Mouse (Mus musculus) R1 (cell line): ENCODE data around the gene Tet1.

Source experiments
- DNase-seq: peaks from one replicate; pipeline ENCODE4 v3.0.0-alpha.2; 2018; ENCODE audit warnings: low read depth, low spot score

The Tet1 gene

DNA sequence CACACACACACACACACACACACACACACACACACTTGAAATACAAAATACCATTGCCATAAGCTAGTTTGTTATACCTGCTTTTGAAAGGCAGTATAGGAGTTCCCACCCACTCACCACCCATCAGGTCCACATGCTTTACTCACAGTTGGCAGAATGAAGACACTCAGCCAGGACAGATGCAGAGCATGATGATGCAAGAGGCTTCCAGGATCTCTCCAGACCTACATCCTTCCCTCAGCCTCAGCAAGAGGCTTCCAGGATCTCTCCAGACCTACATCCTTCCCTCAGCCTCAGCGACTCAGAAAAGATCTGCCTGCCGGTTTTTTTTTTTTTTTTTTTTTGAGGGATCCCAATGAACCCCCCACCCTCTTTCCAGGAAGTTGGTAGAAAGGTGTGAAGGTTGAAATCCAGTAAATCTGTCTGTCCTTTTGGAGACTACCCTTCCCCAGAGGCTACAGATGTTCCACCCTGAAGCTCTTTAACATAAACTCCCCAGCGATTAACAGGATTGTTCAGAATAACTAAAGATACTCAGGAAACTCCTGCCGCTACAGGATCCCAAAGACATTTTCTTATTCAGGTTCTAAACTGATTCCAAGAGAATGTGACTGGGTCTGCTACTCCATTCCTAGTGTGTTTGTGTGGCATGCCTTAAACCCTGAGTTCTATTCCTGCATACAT is 16.1 kb downstream of the Tet1 start:
- peak; percentile 99 for DNase-seq

GRCm38 (mm10) chr10:62891025-62891424 is 17.8 kb downstream of the Tet1 start:
- DNase-seq, result no peak

DNA sequence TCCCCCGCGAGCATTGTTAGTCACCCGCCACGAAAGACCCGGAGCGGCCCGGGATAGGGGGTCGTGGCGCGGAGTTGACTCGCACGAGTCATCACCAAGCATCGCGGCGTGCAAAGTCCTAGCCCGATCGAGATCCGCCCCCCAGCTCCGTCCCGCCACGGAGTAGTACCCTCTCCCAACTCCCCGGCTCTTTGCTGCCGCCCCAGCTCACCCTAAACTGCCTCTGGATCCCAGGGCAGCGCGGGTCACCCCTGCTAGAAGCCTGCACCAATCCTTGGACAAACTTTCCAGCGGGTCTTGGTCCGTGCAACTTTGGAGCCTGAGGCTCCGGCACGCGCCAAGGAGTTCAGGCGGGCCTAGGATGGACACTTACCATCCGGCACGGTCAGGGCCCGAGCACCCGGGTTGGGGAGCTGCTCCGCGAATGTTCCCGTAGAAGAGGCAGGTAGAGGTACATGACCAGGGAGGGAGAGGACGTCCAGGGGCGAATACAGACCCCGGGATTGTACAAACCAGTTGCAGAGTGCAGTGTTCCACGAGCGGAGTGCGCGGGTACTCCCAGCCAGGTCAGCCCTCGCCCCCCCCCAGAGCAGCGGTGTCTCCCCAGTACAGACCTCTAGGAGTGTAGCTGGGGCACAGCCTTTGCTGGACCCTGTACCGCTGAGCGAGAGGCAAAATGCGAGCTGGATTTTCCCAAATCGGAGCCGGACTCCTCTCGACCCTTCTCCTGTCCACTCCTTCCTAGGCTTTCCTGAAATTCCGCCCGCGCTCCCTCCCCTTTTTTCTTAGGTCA is 21.8 kb downstream of the Tet1 start:
- peak; percentile 87 for DNase-seq

GRCm38 (mm10) chr10:62885969-62886798 is 22.6 kb downstream of the Tet1 start:
- DNase-seq, result peak; percentile 83

DNA sequence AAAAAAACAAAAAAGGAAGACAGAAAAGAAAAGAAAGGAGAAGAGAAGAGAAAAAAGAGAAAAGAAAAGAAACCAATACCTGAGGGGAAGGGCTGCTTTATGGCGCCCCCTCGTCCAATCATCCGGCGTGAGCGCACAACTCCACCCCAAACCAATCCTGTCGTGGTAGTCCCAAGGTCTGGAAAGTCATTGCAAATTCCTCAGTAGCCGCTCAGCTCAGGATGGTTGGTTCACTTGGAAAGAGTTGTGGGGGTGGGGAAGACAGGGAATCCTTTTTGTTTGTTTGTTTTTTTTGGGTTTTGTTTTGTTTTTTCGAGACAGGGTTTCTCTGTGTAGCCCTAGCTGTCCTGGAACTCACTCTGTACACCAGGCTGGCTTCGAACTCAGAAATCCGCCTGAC is 23.3 kb downstream of the Tet1 start:
- peak; percentile 93 for DNase-seq

DNA sequence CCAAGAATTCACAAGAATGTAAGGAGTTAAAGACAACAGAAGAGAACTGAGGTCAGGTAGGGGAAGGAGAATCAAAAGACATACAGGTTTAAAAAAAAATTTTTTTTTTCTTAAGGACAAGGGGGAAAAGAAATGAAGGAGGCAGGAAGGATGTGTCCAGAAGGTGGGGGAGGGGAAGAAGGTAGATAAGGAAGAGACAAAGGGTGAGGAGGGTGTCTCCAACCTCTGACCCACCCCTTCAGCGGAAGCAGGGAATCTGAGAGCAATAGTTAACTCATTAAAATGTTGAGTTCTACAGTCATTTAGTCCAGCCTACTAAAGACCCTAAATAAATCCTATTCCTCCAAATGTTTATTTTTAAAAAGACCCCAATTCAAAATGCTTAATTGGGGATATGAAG is 24.3 kb downstream of the Tet1 start:
- peak; percentile 91 for DNase-seq

DNA sequence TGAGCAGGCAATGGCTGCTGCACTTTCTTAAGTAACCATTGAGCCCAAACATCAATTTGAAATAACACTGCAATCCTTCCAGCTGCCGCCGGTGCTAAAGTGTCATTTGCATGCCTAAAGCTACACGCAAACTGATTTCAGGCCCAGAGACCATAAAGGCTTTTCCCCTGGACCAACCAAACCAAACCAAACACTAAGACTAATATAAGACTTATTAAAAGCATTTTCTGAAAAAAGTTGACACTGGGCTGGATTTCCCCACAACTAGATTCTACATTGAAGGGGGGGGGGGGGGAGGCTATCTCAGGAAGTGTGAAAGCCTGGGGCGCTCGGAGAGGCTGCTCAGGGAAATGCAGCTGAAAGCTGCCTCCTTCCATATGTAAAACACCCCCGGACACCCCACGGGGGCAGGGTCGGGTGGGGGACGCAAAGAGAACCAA is 24.8 kb downstream of the Tet1 start:
- DNase-seq, result peak; percentile 93

DNA sequence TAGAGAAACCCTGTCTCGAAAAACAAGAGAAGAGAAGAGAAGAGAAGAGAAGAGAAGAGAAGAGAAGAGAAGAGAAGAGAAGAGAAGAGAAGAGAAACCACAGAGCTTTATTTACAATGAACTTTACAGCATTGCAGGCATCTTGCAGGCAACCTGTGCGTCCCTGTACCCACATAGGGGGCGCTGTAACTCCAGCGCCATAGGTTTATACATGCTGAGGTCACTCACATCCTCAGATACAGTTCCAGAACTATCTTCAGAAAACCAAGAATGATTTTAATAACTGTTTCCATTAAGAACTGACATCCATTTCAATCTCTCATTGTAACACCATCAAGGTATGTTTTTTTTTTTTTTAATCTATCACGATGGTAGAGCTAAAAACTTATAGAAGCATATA is 27.6 kb downstream of the Tet1 start:
- DNase-seq, result peak; percentile 80

DNA sequence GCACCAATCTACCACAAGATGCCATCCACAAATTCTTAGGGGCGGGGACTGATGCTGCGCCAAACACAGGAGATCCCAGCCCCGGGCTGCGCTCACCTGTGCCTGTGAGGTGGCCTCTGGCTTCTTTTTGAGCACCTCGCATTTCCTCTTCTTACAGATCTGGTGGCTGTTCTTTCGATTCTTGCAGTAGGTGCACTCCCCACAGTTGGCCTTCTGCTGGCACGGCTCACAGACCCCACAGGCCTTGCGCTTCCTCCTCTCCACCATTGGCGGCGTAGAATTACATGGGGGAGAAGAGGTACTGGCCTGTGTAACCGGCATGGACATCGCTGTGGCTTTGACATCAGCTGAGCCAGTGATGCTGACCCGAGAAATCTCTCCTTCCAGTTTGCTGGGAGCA is 30.7 kb downstream of the Tet1 start:
- DNase-seq, result no peak

- no peak for DNase-seq
Measured at GRCm38 (mm10) chr10:62875565-62875964, 33.2 kb downstream of the Tet1 start.

DNA sequence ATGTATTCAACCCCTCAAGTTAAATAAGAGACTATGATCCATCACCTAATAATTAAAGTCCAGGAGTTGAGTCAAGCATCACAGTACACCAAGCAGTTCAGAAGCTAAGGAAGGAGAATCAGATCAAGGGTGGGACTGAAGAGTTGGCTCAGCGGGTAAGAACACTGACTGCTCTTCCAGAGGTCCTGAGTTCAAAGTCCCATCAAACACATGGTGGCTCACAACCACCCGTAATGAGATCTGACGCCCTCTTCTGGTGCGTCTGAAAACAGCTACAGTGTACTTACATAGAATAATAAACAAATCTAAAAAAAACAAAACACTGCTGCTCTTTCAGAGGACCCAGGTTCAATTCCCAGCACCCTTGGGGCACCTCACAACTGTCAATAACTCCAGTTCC is 34.0 kb downstream of the Tet1 start:
- no peak for DNase-seq

DNA sequence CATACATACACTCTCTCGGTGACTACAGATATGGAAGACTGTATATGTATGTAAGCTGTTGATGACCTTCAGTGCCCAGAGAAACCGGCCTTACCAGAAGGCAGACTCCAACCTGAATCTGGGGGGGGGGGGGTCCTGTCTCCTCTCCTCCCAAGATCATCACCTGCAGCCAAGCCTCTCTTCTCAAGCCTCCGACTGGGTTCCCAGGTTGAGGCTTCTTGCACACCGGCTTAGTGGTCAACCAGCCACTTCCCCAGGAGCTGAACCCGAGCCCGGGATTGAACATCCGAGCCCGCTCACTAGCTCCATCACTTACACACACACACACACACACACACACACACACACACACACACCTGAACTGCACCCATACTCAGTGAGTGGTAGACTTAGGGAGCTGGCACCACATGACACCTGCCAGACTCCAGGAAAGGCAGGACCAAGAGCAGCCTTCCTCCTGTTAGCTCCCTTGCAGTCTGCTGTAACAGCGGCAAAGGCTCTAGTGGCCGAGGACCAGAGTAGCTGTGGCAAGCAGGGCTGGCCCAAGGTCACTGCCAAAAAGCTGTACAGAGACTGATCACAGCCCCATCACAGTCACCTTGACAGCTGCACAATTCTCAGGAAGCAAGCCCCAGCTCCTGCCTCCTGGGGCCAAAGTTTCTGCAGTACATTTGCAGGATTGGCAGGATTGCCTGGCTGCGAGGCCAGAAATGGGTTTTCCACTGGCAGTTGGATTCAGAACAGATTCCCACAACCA is 42.6 kb downstream of the Tet1 start:
- DNase-seq, result peak; percentile 52

GRCm38 (mm10) chr10:62865167-62866034 is 43.4 kb downstream of the Tet1 start:
- peak; percentile 92 for DNase-seq

- no peak for DNase-seq
Measured at GRCm38 (mm10) chr10:62863563-62863962, 45.2 kb downstream of the Tet1 start.

- DNase-seq, result peak; percentile 84
Measured at GRCm38 (mm10) chr10:62862435-62862834, 46.4 kb downstream of the Tet1 start.

DNA sequence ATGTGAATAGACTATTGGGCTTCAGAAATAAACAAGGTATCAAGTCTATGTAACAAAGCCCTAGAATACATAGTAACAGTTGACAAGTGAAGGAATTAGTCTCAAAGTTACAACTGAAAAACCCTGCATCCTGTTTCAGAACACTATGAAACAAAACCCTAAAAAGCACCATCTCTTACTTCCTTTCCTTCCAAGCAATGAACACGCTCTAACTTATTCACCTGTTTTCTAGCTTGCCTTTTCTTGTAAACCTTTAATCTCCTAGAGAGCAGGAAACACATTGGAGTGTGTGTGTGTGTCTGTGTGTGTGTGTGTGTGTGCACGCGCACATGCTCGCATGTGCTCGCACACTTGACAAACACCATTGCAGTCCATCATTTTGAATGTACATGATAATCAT is 49.8 kb downstream of the Tet1 start:
- no peak for DNase-seq

DNA sequence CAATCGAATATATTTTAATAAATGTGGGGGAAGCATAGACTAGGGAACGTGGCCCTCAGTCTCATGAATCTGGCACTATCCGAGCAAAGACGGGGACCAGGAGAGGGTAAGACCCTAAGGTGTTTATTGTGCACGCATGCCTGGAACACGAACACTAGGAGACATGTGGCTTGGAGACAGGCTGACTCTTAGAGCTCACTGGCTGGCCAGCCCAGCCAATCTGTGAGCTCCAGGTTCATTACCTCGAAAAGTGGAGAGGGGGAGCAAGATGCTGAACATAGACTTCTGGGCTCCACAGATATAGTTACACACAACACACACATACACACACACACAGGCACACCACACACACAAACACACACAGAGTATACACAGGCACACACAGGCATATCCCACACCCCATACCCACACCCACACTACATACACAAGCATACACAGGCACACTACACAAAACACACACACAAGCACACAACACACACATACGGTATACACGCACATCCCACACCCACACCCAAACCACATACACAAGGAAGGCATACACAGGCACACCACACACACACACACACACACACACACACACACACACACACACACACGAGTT is 52.0 kb downstream of the Tet1 start:
- DNase-seq, result no peak

DNA sequence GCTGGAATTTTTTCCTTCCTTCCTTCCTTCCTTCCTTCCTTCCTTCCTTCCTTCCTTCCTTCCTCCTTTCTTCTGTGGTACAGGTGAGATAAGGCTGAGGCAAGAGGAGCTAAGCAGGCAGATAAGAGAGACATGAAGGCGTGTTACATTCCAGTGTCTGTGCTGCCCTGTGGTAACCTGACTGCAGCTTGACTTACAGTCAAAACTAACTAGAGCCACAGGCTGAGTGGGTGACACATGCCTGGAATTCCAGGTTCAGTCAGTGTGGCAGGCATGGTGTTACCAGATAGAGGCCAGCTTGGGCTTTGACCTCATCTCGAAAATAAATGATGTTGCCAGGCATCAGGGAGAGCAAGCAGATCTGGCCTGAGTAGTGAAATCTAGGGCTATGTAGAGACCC is 53.8 kb downstream of the Tet1 start:
- DNase-seq, result no peak

DNA sequence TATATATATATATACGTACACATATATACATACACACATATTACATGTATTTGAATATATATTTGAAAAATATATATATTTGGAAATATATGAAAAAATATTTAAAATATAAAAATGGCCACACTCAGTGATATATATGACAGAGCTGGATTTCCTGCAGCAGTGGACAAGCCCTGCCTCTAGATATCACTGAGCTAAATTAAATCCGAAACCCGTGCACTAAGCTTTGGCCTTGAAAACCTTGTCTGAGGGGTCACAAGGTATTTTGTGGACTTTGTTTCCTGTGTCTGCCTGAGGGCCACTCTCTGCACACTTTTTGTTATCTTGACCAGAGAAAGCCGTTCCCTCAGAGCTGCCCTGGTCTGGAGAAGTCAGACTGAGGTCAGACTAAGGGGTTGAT is 54.2 kb downstream of the Tet1 start:
- no peak for DNase-seq

DNA sequence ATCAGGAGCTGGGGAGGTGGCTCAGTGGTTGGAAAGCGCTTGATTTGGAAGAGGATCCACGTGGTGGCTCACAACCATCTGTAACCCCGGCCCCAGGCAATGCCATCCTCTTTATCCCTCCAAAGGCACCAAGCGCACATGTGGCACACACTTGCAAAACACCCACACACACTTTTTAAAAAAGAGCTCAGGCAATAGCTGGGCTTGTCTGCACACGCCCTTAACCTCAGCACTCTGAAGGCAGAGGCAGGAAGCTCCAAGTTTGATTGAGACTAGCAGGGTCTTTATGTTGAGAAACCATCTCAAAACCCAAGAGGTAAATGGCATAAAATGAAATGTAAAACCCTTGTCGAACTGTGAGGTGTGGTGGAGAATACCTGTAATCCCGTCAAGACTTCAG is 57.2 kb downstream of the Tet1 start:
- no peak for DNase-seq
